Mouse (Mus musculus) erythroblast, embryonic 14.5 days (primary cell): ENCODE measurements around the gene Bmp6.

Source experiments
- GATA1 ChIP-seq: IDR thresholded peaks from 2 replicates; pipeline ENCODE4 v1.6.1; 2012; ENCODE audit warnings: low read length, inconsistent platforms, mixed read lengths
- TAL1 ChIP-seq: IDR thresholded peaks from 3 replicates; pipeline ENCODE4 v1.6.1; 2012; ENCODE audit warnings: low read length, inconsistent platforms, mixed read lengths

- TF ChIP-seq GATA1 (no peak), TAL1 (no peak)
These were observed 201.8 kb downstream of the Bmp6 start for GRCm38 (mm10) chr13:38546754-38547153.
